Mouse (Mus musculus): ENCODE results near the gene Trim3.

Trim3 gene

GRCm38 (mm10) chr7:105611767-105612166, 21.6 kb downstream of the Trim3 start:
- DNase-seq (ENCODE audit: low read depth, low spot score), result no peak

GRCm38 (mm10) chr7:105608467-105608866, 24.9 kb downstream of the Trim3 start:
- no peak for DNase-seq (ENCODE audit: low read depth, low spot score)

- peak; percentile 59 for DNase-seq (ENCODE audit: low read depth, low spot score)
Measured at GRCm38 (mm10) chr7:105602860-105603623, 30.3 kb downstream of the Trim3 start.

- DNase-seq (ENCODE audit: low read depth, low spot score), result no peak
Measured at GRCm38 (mm10) chr7:105590097-105590496, 43.3 kb downstream of the Trim3 start.

- no peak for DNase-seq (ENCODE audit: low read depth, low spot score)
Measured at GRCm38 (mm10) chr7:105588325-105588912, 45.0 kb downstream of the Trim3 start.

GRCm38 (mm10) chr7:105581959-105582358, 51.4 kb downstream of the Trim3 start:
- DNase-seq (ENCODE audit: low read depth, low spot score), result no peak

- DNase-seq (ENCODE audit: low read depth, low spot score), result peak; percentile 73
Measured at GRCm38 (mm10) chr7:105581094-105581703, 52.2 kb downstream of the Trim3 start, which contains the start of gene Apbb1. TSS of gene Apbb1 (minus strand) at chr7:105581653.

- DNase-seq (ENCODE audit: low read depth, low spot score), result no peak
Measured at GRCm38 (mm10) chr7:105580627-105581089, 52.7 kb downstream of the Trim3 start.

- no peak for DNase-seq (ENCODE audit: low read depth, low spot score)
Measured at GRCm38 (mm10) chr7:105578481-105578880, 54.9 kb downstream of the Trim3 start.

GRCm38 (mm10) chr7:105577377-105577871, 55.9 kb downstream of the Trim3 start:
- DNase-seq (ENCODE audit: low read depth, low spot score), result no peak

GRCm38 (mm10) chr7:105576166-105576748, 57.1 kb downstream of the Trim3 start:
- DNase-seq (ENCODE audit: low read depth, low spot score), result no peak

GRCm38 (mm10) chr7:105574537-105574936, 58.8 kb downstream of the Trim3 start:
- DNase-seq (ENCODE audit: low read depth, low spot score), result no peak

- DNase-seq (ENCODE audit: low read depth, low spot score), result no peak
Measured at GRCm38 (mm10) chr7:105572949-105573348, 60.4 kb downstream of the Trim3 start.

GRCm38 (mm10) chr7:105570756-105571155, 62.6 kb downstream of the Trim3 start:
- no peak for DNase-seq (ENCODE audit: low read depth, low spot score)

- DNase-seq (ENCODE audit: low read depth, low spot score), result no peak
Measured at GRCm38 (mm10) chr7:105569512-105570496, 63.6 kb downstream of the Trim3 start.

- DNase-seq (ENCODE audit: low read depth, low spot score), result no peak
Measured at GRCm38 (mm10) chr7:105568988-105569471, 64.3 kb downstream of the Trim3 start.

- no peak for DNase-seq (ENCODE audit: low read depth, low spot score)
Measured at GRCm38 (mm10) chr7:105568583-105568982, 64.8 kb downstream of the Trim3 start.

GRCm38 (mm10) chr7:105565071-105565836, 68.1 kb downstream of the Trim3 start:
- no peak for DNase-seq (ENCODE audit: low read depth, low spot score)

- DNase-seq (ENCODE audit: low read depth, low spot score), result no peak
Measured at GRCm38 (mm10) chr7:105563367-105563766, 70.0 kb downstream of the Trim3 start.

GRCm38 (mm10) chr7:105562317-105562716, 71.1 kb downstream of the Trim3 start:
- peak; percentile 29 for DNase-seq (ENCODE audit: low read depth, low spot score)

All from A20 (cell line).